Mouse (Mus musculus): ENCODE measurements at regions not wholly inside any gene's neighbourhood (a gene's known extent, or its start where the extent isn't known, plus 50 kb on each side); places are given as distances from the start of the nearest gene placed in this dataset.

DNA sequence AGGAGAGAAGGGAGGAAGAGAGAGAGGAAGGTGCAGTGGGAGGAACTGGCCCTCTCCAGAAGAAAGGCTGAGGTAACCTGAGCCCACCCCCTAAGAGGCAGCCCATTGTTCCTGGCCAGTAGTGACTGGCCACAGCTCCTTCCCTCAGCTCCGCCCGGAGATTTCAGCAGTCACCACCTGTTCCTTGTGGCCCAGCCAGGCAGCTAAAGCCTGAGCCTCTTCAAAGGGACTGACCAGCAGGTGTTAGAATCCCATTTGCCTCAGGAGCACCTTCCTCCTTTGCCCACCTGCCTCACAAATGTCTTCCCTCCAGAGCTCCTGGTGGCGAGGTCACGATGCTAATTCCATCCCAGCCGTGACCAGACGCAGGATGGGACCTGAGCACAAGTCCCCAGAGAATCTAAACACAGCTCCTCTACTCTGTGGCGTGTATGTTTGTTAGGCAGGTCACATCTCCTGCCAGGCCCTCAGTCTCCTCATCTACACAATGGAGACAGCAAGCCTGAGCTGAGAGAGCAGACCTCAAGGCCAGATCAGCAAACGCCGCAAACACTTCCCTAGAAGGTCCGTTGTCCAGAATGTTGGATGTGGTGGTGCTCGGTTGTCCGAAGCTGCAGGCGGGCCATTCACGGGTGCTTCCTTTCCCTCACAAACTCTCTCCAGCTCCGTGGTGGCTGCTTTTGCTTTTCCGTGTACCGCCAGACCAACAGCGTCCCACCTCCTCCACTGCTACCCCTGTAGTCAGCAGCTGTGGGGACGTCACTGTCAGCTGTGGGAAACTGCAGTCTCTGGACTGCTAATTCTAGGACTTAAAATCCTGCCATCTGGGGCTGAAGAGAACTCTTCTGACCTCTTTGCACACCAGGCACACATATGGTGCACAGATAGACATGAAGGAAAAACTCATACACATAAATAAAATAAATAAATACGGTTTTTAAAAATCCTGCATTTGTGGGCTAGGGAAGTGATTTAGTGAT is 145.8 kb upstream of the Rad23b start:
- DNase-seq (ENCODE audit: low spot score) = no peak

DNA sequence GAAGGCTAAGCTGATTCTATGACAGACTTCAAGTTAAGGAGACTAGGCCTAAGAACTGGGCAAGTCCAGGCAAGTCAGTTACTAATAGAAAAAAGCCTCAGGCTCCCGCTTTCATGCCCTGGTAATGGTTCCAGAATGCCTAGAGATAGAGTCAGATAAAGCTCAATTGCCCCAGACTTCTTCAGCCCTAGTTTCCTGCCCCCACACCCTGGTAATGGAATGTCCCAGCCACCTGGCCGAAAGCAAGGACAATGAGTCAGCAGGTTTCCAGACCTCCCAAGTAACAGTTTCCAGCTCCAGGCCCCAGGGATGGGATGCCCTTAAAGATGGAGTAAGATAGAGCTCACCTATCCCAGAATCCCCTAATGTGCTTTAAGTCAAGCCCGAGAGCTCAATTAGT is 143.6 kb upstream of the Rad23b start:
- DNase-seq (ENCODE audit: low spot score) = no peak

GRCm38 (mm10) chr4:55207749-55208385 is 142.0 kb upstream of the Rad23b start:
- DNase-seq (ENCODE audit: low spot score) = no peak

- no peak for DNase-seq (ENCODE audit: low spot score)
Observed at GRCm38 (mm10) chr4:55208386-55209345, 141.2 kb upstream of the Rad23b start.

GRCm38 (mm10) chr4:55215425-55216174 is 134.2 kb upstream of the Rad23b start:
- no peak for DNase-seq (ENCODE audit: low spot score)

- no peak for DNase-seq (ENCODE audit: low spot score)
Observed at GRCm38 (mm10) chr4:55216175-55216545, 133.7 kb upstream of the Rad23b start.

DNA sequence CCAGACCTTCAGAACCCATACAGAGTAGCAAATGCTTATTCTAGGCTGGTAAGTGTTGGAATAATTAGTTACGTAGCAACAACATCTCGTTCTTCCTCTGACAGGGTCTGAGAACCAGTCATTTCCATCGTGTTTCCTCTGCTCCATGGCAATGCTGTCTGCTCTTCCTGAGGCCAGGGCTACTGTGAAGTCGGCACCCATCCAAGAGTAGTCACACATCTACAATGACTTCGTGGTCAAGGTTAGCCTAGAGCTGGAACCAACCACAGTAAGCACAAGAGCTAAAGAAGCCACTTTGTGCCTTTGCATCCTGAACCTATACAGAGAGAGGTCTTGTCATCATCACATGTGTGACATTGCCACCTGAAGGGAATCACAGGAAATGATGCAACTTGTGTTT is 124.1 kb upstream of the Rad23b start:
- DNase-seq (ENCODE audit: low spot score) = no peak

DNA sequence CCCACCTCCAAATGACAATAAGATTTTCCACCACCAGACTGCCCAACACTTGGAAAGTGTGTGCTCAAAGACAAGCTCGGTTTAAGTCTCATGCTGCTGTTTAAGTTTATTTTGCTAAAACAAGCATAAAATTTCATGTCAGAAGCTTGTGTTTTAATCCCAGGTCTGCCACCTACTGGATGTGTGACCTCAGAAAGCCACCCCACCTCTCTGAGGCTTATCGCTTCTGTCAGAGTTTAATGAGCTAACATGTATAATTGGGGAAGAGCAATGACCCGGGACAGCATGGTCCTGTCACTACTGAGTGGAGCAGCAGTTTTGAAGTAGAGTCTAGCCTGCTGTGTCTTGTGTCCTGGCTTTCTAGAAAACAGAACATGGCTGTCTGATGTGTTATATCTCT is 122.4 kb upstream of the Rad23b start:
- no peak for DNase-seq (ENCODE audit: low spot score)

DNA sequence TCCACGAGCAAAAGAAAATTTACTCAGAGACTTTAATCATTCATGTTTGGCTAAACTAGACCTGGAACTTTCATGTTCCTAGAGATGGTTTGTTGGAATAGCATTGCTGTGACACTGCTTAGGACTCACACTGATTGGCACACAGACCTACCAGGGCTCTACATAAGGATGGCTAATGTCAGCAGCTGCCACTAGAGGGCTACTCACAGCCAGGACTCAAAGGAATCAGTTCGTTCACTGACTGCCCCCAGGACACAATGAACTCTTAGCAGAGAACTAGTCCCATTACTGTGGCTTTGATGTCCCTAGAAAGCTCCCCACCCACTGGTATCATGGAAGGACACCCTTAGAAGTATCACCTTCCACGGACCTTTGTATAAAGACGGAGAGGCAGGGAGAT is 118.3 kb upstream of the Rad23b start:
- no peak for DNase-seq (ENCODE audit: low spot score)

GRCm38 (mm10) chr4:55237856-55238255 is 112.0 kb upstream of the Rad23b start:
- DNase-seq (ENCODE audit: low spot score) = no peak

GRCm38 (mm10) chr4:55240450-55240849 is 109.4 kb upstream of the Rad23b start:
- peak; percentile 63 for DNase-seq (ENCODE audit: low spot score)

GRCm38 (mm10) chr4:55242331-55242730 is 107.5 kb upstream of the Rad23b start:
- no peak for DNase-seq (ENCODE audit: low spot score)

DNA sequence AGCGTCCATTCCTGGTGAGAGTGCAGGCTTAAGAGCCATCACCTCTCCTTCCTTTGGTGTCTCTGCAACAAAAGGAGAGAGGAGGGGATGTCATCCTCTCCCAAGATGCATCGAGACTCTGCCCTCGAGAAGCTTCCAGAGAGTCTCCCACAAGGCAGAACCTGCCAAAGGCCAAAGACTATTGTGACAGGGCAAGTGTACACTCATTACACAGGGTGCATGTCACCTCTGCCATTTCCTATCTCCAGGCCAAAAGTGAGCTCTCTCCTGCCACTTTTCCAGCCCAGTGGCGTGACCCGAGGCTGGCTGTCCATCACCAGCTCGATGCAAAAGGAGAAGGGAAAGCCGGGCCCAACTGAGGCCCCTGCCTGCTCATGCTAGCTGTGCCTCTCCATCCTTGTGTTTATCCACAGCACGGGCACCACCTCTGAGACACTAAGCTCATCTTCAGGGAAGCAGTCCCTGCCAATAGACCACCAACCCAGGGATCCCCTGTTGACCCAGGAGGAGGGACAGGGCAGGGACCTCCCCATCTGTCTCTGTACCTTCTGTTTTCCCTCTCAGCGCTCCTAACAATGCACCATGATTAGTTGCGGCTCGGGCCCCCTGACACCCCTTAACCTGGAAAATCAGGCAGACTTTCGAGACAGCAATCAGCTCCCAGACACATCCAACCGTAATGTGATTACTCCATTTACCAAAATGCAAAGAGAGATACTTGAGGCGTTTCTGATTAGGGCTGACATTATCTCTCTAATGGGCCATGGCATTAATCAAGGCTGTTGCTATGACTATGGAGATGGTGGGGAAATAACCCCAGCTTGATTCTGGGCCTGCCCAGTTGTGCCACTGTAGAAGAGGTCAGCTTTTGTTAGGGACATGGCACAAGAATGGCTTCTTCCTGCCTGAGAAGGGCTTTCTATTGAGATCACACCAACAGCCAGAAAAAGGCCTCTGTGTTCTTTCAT is 106.5 kb upstream of the Rad23b start:
- no peak for DNase-seq (ENCODE audit: low spot score)

DNA sequence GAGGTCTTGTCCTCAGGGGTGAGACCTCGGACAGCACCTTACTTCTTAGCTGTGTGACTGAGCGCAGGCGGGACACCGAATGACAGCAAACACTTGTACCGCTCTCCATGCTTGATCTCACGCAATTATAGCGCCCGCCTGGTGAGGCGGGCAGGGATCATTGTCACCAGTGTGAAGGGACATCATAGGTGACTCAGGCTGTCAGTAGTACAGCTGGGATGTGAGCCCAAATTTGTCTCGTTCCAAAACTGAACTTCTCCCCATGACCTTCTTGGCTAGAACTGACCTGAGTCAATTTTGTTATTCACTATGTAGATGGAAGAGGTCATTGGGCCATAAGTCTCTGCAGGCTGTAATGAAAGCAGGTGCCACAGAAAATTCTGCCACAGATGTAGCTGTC is 104.1 kb upstream of the Rad23b start:
- no peak for DNase-seq (ENCODE audit: low spot score)

DNA sequence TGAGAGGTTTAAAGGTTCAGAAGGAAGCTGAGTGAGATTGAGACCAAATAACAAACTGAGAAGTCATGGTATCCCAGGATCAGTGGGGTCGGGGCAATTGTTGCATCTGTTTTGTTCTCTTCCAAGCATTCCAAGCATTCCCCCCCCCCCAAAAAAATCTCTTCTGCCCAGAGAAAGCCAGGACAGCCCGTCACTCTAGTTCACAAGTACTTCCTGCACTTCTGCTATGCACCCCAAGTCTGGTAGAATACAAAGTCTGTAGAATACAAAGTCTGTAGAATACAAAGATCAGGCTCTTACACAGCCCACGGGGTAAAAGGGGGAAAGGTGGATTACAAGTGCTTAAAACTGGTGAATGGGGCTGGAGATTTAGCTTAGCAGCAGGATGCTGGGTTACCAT is 99.5 kb upstream of the Rad23b start:
- no peak for DNase-seq (ENCODE audit: low spot score)

DNA sequence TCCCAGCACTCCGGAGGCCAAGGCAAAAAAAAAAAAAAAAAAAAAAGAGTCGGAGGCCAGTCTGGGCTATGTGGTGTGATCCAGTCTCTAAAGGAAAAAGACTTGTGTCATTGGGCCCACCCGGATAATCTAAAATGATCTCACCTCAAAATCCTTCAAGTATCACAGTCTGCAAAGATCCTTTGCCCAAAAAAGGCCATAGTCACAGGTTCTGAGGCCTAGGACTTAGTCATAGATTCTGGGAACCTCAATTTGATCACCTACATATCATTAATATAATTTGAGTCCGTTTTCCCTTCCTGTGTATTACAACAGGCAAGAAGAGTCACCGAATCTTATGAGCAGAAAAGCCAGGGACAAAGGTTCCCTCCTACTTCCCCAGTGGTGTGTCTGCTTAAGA is 98.3 kb upstream of the Rad23b start:
- no peak for DNase-seq (ENCODE audit: low spot score)

DNA sequence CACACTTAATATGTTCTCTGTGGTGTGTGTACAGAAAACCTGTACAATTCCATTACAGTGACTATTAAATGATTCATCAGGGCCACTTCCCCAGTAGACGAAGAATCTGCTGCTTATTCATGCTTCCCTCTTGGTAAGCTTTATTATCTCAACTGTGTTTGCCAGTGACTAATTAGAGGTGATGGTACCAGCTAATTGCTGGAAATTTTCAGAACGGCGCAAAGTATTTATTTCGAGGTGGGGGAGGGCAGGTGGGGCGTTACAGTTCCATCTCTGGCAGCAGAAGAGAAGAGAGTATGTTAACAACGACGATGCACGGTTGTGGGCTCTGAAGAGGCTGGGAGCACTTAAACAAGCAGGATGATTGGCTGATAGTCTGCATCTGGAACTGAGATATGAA is 96.1 kb upstream of the Rad23b start:
- no peak for DNase-seq (ENCODE audit: low spot score)

DNA sequence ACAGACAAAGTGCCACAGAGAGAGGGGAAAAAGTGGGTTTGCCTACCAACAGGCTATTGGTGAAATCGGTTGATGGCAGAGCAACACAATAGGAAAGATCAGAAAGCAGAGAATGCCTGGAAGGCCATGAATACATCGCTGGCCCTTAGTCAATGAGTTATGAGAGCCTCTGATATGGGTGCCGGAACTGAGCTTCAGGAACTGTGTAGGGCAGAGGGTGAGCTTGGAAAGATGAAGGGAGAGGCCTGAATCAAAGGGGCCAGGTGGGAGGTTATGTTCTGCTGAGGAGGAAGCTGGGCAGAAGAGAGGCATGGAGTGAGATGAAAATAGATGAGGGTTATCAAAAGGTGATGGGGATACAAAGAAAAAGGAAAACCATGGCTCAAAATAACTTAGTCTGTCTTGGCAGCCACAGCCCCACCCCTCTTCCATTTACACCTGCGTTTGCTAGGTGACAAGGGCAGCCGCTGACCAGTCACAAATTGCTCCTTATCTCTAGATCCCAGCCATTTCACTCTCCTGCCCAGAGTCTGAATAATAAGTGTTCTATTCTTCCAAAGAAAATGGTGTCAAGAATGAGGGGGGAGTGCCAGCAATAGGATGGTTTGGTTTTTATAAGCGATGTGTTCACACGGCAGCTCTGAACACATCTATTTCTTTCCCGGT is 77.7 kb upstream of the Rad23b start:
- no peak for DNase-seq (ENCODE audit: low spot score)

- no peak for DNase-seq (ENCODE audit: low spot score)
Observed at GRCm38 (mm10) chr4:55276300-55276952, 73.4 kb upstream of the Rad23b start.

Data from layer of hippocampus, adult 9-10 months (tissue).